Comparison of ENCODE assay signal across 23 mouse cellular contexts in the genomic region with DNA sequence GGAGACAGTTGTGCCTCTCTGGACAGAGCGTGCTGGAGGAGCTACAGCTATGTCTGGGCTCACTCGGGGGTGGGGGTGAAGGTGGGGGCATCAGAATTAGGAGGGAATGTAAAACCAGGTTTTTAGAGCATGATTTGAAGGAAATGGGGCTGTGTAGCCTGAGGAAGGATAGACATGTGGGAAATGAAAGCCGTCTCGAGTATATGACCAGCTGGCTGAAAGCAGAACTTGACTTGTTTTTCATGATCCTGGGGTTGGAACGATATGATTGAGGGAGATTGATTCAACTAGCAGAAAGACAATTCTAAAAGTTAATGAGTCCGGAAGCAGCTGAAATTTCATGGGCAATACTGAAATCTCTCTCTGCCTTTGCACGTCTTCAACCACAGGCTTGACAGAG.
"Had no signal": no experiment of that assay in that cellular context is flagged by ENCODE, and none has a peak within 500 bp of the region (broad histone marks: within the 10 kb centered on the region; RNA-seq: fewer than 3 reads in every experiment).

No protein-coding gene starts in this region.

- H3K4me3 ChIP-seq: liver, embryonic 15.5 days; lung, embryonic 15.5 days; megakaryocyte, embryonic 14.5 days; myocyte; neural tube, embryonic 13.5 days; neural tube, embryonic 15.5 days had no signal

- H3K27ac ChIP-seq: liver, embryonic 15.5 days; lung, embryonic 15.5 days; macrophage; neural tube, embryonic 13.5 days; neural tube, embryonic 15.5 days had no signal

- H3K4me1 ChIP-seq: liver, embryonic 15.5 days; lung, embryonic 15.5 days; megakaryocyte, embryonic 14.5 days; neural tube, embryonic 13.5 days; neural tube, embryonic 15.5 days had no signal

- H3K9me3 ChIP-seq: liver, embryonic 15.5 days; lung, embryonic 15.5 days; megakaryocyte, embryonic 14.5 days; neural tube, embryonic 13.5 days; neural tube, embryonic 15.5 days had no signal

- DNase-seq: liver, postnatal 0 days; lung, adult 2 months; lung, postnatal 14 days; lung, postnatal 36 days; midbrain, embryonic 14.5 days; retina, postnatal 1 day; right cerebral cortex, adult 18-20 months; right cerebral cortex, postnatal 25 days; right cerebral cortex, postnatal 4 days; spleen, adult 18-20 months; thymus, adult 18-20 months; thymus, postnatal 14 days; thymus, postnatal 4 days had no signal

- H3K9ac ChIP-seq: liver, embryonic 15.5 days; liver, postnatal 0 days; lung, embryonic 15.5 days; neural tube, embryonic 13.5 days; neural tube, embryonic 15.5 days had no signal

- H3K4me2 ChIP-seq: liver, embryonic 15.5 days; lung, embryonic 15.5 days; midbrain, embryonic 11.5 days; neural tube, embryonic 13.5 days; neural tube, embryonic 15.5 days had no signal

- ATAC-seq: liver, postnatal 0 days; lung, postnatal 0 days; midbrain, embryonic 16.5 days had no signal

- H3K36me3 ChIP-seq: liver, embryonic 15.5 days; lung, embryonic 15.5 days; neural tube, embryonic 13.5 days; neural tube, embryonic 15.5 days had no signal

- H3K27me3 ChIP-seq: liver, embryonic 15.5 days; megakaryocyte, embryonic 14.5 days; neural tube, embryonic 13.5 days; neural tube, embryonic 15.5 days had no signal
